Mouse (Mus musculus): ENCODE results near the gene Brd4. TPM values are rescaled to one million over a fixed set of nuclear protein-coding genes. Genes with fewer than 3 reads are reported as not detected.
A peak's percentile ranks its signal among the peaks of the same experiment; 100 is the strongest.

Gene Brd4
- polyA plus RNA-seq, 2 experiments: 80.0 to 97.3 TPM

DNA sequence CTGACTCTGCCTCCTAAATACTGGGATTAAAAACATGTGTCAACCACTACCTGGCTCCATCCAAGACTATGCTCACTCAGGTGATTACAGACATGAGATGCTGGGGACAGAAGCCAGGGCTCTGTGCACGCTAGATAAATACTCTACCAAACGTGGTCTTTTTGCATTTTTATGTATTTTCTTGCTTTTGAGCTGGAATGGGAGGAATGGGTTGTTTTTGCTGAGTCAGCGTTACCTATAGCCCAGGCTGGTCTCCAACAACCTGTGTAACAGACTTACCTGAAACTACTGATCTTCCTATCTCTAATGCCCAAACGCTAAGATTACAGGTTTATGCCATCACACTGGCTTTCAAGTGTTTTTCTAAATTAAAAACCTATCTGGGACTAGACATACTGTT is 10.6 kb upstream of the Brd4 start:
- no peaks in the 10 kb centered on the region for H3K36me3 ChIP-seq (ENCODE audit: control insufficient read depth, insufficient read depth, low read length)
- no peak overlapping the region for H3K27ac ChIP-seq (replicated peaks; ENCODE audit: low read depth, low read length)
- no peak for DNase-seq (ENCODE audit: low spot score)
- H3K4me2 ChIP-seq (replicated peaks; ENCODE audit: low read depth, low read length, severe bottlenecking): no peak overlapping the region
- ATAC-seq (ENCODE audit: low FRiP score, low read depth): no peak
- H3K4me1 ChIP-seq (ENCODE audit: control insufficient read depth, insufficient read depth, low read length): no peaks in the 10 kb centered on the region
- WGBS: 85% methylated on average over 4 of the region's 4 CpGs
- no peaks in the 10 kb centered on the region for H3K9me3 ChIP-seq (ENCODE audit: control insufficient read depth, low read length)
- no peak overlapping the region for H3K9ac ChIP-seq (ENCODE audit: low read depth, low read length, severe bottlenecking)
- H3K4me3 ChIP-seq (replicated peaks; ENCODE audit: low read length): no peak overlapping the region
- no peak for TF ChIP-seq POLR2A (IDR thresholded peaks at IDR 0.05; ENCODE audit: borderline replicate concordance, extremely low read depth, insufficient read depth, insufficient read length)
- no peaks in the 10 kb centered on the region for H3K27me3 ChIP-seq (ENCODE audit: control insufficient read depth, insufficient read depth, low read length)

- DNase-seq (ENCODE audit: low spot score): no peak
- Histone ChIP-seq H3K27ac (replicated peaks; ENCODE audit: low read depth, low read length) (peak overlapping the region; percentile 100), H3K9me3 (ENCODE audit: control insufficient read depth, low read length) (no peaks in the 10 kb centered on the region), H3K4me1 (ENCODE audit: control insufficient read depth, insufficient read depth, low read length) (peaks cover 21% of the 10 kb centered on the region), H3K4me2 (replicated peaks; ENCODE audit: low read depth, low read length, severe bottlenecking) (peak overlapping the region; percentile 58), H3K27me3 (ENCODE audit: control insufficient read depth, insufficient read depth, low read length) (no peaks in the 10 kb centered on the region), H3K4me3 (replicated peaks; ENCODE audit: low read length) (peak overlapping the region; percentile 92), H3K9ac (ENCODE audit: low read depth, low read length, severe bottlenecking) (peak overlapping the region; percentile 95), H3K36me3 (ENCODE audit: control insufficient read depth, insufficient read depth, low read length) (no peaks in the 10 kb centered on the region)
- 49% methylated on average over 6 of the region's 6 CpGs for WGBS
- no peak for TF ChIP-seq POLR2A (IDR thresholded peaks at IDR 0.05; ENCODE audit: borderline replicate concordance, extremely low read depth, insufficient read depth, insufficient read length)
- no peak for ATAC-seq (ENCODE audit: low FRiP score, low read depth)
Measured at GRCm38 (mm10) chr17:32285138-32285670, 682 bp upstream of the Brd4 start.

DNA sequence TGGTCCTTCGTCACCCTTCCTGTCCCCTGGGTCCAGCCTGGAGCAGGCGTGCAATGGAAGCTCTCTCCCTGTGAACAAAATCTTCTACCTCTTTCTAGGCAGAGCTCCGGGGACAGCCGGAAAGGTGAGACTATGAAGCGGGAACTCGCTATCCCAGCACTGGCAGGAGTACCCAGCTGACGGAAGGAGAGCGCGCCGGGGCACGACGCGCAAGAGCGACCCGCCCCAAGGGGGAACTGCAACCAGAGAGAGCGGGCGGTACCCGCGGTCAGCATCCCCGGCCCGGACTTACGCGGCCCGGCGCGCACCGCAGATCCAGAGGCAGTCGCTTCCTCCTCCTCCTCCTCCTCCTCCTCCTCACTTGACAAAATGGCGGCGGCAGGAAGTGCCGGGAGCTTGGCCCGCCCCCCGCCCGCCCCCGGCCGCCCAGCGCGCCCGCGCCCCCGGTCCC is 726 bp downstream of the Brd4 start:
- Histone ChIP-seq H3K27ac (replicated peaks; ENCODE audit: low read depth, low read length) (peak overlapping the region; percentile 100), H3K4me2 (replicated peaks; ENCODE audit: low read depth, low read length, severe bottlenecking) (peak overlapping the region; percentile 77), H3K27me3 (ENCODE audit: control insufficient read depth, insufficient read depth, low read length) (no peaks in the 10 kb centered on the region), H3K4me1 (ENCODE audit: control insufficient read depth, insufficient read depth, low read length) (peaks cover 21% of the 10 kb centered on the region), H3K4me3 (replicated peaks; ENCODE audit: low read length) (peak overlapping the region; percentile 92), H3K9me3 (ENCODE audit: control insufficient read depth, low read length) (no peaks in the 10 kb centered on the region), H3K36me3 (ENCODE audit: control insufficient read depth, insufficient read depth, low read length) (no peaks in the 10 kb centered on the region), H3K9ac (ENCODE audit: low read depth, low read length, severe bottlenecking) (peak overlapping the region; percentile 95)
- 0% methylated on average over 27 of the region's 41 CpGs for WGBS
- ATAC-seq (ENCODE audit: low FRiP score, low read depth) (peak; percentile 56), DNase-seq (ENCODE audit: low spot score) (peak; percentile 15)
- no peak for TF ChIP-seq POLR2A (IDR thresholded peaks at IDR 0.05; ENCODE audit: borderline replicate concordance, extremely low read depth, insufficient read depth, insufficient read length)

DNA sequence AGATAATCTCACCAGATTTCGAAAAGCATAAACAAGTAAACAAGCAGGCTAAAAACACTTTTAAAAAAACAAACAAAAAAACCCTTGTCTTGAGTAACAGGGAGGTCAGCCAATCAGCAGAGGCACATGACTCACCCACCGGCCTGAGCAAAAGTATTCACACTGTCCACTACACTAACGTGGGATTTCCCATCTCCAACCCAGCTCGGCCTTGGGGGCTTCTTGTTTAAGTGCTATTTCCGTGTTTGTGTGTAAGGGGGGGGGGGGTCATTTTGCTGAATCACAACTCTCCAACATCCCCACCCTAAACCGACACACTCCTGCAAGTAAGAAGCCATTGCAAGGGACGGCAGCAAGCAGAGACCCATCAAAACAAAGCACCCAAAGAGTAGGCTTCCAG is 1.2 kb downstream of the Brd4 start:
- Histone ChIP-seq H3K9ac (ENCODE audit: low read depth, low read length, severe bottlenecking) (peak overlapping the region; percentile 95), H3K4me2 (replicated peaks; ENCODE audit: low read depth, low read length, severe bottlenecking) (peak overlapping the region; percentile 77), H3K27me3 (ENCODE audit: control insufficient read depth, insufficient read depth, low read length) (no peaks in the 10 kb centered on the region), H3K27ac (replicated peaks; ENCODE audit: low read depth, low read length) (peak overlapping the region; percentile 100), H3K9me3 (ENCODE audit: control insufficient read depth, low read length) (no peaks in the 10 kb centered on the region), H3K4me1 (ENCODE audit: control insufficient read depth, insufficient read depth, low read length) (peaks cover 21% of the 10 kb centered on the region), H3K36me3 (ENCODE audit: control insufficient read depth, insufficient read depth, low read length) (no peaks in the 10 kb centered on the region), H3K4me3 (replicated peaks; ENCODE audit: low read length) (peak overlapping the region; percentile 92)
- peak; percentile 30 for DNase-seq (ENCODE audit: low spot score)
- 8% methylated on average over 7 of the region's 7 CpGs for WGBS
- ATAC-seq (ENCODE audit: low FRiP score, low read depth): no peak
- TF ChIP-seq POLR2A (IDR thresholded peaks at IDR 0.05; ENCODE audit: borderline replicate concordance, extremely low read depth, insufficient read depth, insufficient read length): no peak

DNA sequence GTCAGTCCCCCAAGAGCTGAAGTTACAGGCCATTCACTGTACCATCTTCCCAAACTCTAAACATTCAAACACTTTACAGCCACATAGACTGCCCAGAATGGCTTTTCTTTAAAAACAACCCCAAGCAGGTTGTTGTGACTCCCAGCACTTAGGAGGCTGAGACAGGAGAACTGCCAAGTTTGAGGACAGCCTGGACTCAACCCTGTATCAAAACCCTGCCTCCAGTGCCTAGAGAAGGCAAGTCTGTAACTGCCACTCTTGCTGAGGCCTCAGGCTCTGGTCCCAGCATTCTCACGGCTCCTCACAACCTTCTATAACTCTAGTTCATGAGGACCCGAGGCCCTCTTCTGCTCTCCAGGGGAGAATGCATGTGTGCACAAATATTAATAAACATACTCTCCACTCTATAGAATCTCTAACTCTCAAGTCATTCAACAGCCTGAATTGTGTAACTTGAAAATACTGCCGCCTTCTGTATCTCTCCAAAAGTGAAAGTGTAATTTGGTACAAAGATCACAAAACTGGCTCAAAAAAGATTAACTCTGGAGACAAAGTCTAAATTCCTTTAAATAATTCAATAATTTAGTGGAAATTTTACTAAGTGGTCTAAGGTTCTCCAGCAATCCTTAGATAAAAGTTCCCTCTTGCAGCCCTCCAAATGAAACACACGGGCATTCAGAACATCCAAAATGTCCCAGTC is 2.8 kb downstream of the Brd4 start:
- Histone ChIP-seq H3K4me2 (replicated peaks; ENCODE audit: low read depth, low read length, severe bottlenecking) (no peak overlapping the region; the same call in 1 of the 2 replicates), H3K9me3 (ENCODE audit: control insufficient read depth, low read length) (no peaks in the 10 kb centered on the region), H3K4me3 (replicated peaks; ENCODE audit: low read length) (no peak overlapping the region), H3K27ac (replicated peaks; ENCODE audit: low read depth, low read length) (no peak overlapping the region), H3K27me3 (ENCODE audit: control insufficient read depth, insufficient read depth, low read length) (no peaks in the 10 kb centered on the region), H3K36me3 (ENCODE audit: control insufficient read depth, insufficient read depth, low read length) (no peaks in the 10 kb centered on the region), H3K9ac (ENCODE audit: low read depth, low read length, severe bottlenecking) (no peak overlapping the region), H3K4me1 (ENCODE audit: control insufficient read depth, insufficient read depth, low read length) (peaks cover 21% of the 10 kb centered on the region)
- ATAC-seq (ENCODE audit: low FRiP score, low read depth): no peak
- no peak for DNase-seq (ENCODE audit: low spot score)
- 75% methylated on average over 4 of the region's 4 CpGs for WGBS
- TF ChIP-seq POLR2A (IDR thresholded peaks at IDR 0.05; ENCODE audit: borderline replicate concordance, extremely low read depth, insufficient read depth, insufficient read length): no peak
